Comparison of ENCODE assay signal across 8 mouse cellular contexts in genomic region chr3:89321183-89322130, GRCm38 (mm10). TPM values are rescaled to one million over a fixed set of nuclear protein-coding genes. Genes with fewer than 3 reads are reported as not detected.
DNase-seq lines count a peak whose midpoint lies in the region; ATAC-seq and TF ChIP-seq lines count a peak whose summit lies in the region.

No protein-coding gene starts in this region.

- under 1% methylated on average over 53 of the region's 66 CpGs for WGBS in kidney, embryonic 16.5 days
- under 1% methylated on average over 64 of the region's 66 CpGs for WGBS in embryonic facial prominence, embryonic 12.5 days
- 1% methylated on average over 64 of the region's 66 CpGs for WGBS in midbrain, embryonic 14.5 days

- H3K9ac ChIP-seq in kidney, embryonic 16.5 days (replicated peaks; ENCODE audit: low read length) = peak overlapping the region; percentile 68
- peak overlapping the region; percentile 54 for H3K9ac ChIP-seq in ES-E14 (ENCODE audit: insufficient read depth, low read depth, low read length, poor library complexity, severe bottlenecking)
- H3K9ac ChIP-seq in embryonic facial prominence, embryonic 12.5 days = peak overlapping the region; percentile 71
- peak overlapping the region; percentile 84 for H3K9ac ChIP-seq in midbrain, embryonic 14.5 days (replicated peaks; ENCODE audit: low read length)

- peak; percentile 11; the same call in 1 of the 2 replicates for ATAC-seq in kidney, embryonic 16.5 days (ENCODE audit: low FRiP score, low TSS enrichment)
- 0 out of 2 replicates have a peak, but pooled peaks have one; percentile 3 for ATAC-seq in embryonic facial prominence, embryonic 12.5 days (ENCODE audit: insufficient number of reproducible peaks, insufficient read depth, low FRiP score, low TSS enrichment)
- peak; percentile 16 for ATAC-seq in inflammation-experienced regulatory T-cells, adult 6 months
- ATAC-seq in midbrain, embryonic 14.5 days (ENCODE audit: low FRiP score, low TSS enrichment) = peak; percentile 16; the same call in 1 of the 2 replicates

- peak overlapping the region; percentile 79 for H3K4me2 ChIP-seq in kidney, embryonic 16.5 days (replicated peaks; ENCODE audit: low read depth, low read length)
- peak overlapping the region; percentile 96 for H3K4me2 ChIP-seq in embryonic facial prominence, embryonic 12.5 days (replicated peaks)
- H3K4me2 ChIP-seq in midbrain, embryonic 14.5 days (ENCODE audit: low read length) = peak overlapping the region; percentile 80

- peak overlapping the region; percentile 63 for H3K4me3 ChIP-seq in kidney, embryonic 16.5 days (ENCODE audit: low read length)
- H3K4me3 ChIP-seq in ES-E14 (ENCODE audit: insufficient read depth in 1 of 2, low read depth in 1 of 2, low read length in 2 of 2, poor library complexity in 1 of 2, severe bottlenecking in 1 of 2) = peak overlapping the region; percentile 64 to 76
- H3K4me3 ChIP-seq in embryonic facial prominence, embryonic 12.5 days = peak overlapping the region; percentile 68
- H3K4me3 ChIP-seq in midbrain, embryonic 14.5 days (replicated peaks; ENCODE audit: low read depth, low read length) = peak overlapping the region; percentile 69

- DNase-seq in kidney, adult 11 months = no peak
- DNase-seq in ES-E14 (ENCODE audit: low read depth, low spot score) = no peak
- peak; percentile 68 for DNase-seq in midbrain, embryonic 14.5 days
- DNase-seq in spleen, adult 18-20 months = no peak
- DNase-seq in urinary bladder, adult 2 months (ENCODE audit: low spot score) = no peak

- H3K27me3 ChIP-seq in kidney, embryonic 16.5 days (ENCODE audit: insufficient read depth, low read length) = peaks cover 20% of the 10 kb centered on the region
- H3K27me3 ChIP-seq in embryonic facial prominence, embryonic 12.5 days = peaks cover 51% of the 10 kb centered on the region
- H3K27me3 ChIP-seq in midbrain, embryonic 14.5 days (ENCODE audit: control insufficient read depth, insufficient read depth, low read length) = peaks cover 25% of the 10 kb centered on the region

- no peaks in the 10 kb centered on the region for H3K36me3 ChIP-seq in kidney, embryonic 16.5 days (ENCODE audit: insufficient read depth, low read length)
- no peaks in the 10 kb centered on the region for H3K36me3 ChIP-seq in ES-E14 (ENCODE audit: control insufficient read depth, insufficient read depth, low read length, poor library complexity, severe bottlenecking)
- H3K36me3 ChIP-seq in embryonic facial prominence, embryonic 12.5 days = no peaks in the 10 kb centered on the region
- no peaks in the 10 kb centered on the region for H3K36me3 ChIP-seq in midbrain, embryonic 14.5 days (ENCODE audit: control insufficient read depth, insufficient read depth, low read length)

- in situ Hi-C loops in ES-E14 (cut with MboI; ENCODE audit: low sequenced_read_pairs in 2 of 2, unreplicated experiment in 2 of 2) = no loop called here

- no peak overlapping the region for H3K27ac ChIP-seq in kidney, embryonic 16.5 days (ENCODE audit: low read length)
- no peak overlapping the region for H3K27ac ChIP-seq in ES-E14 (ENCODE audit: insufficient read depth, low read depth, low read length, poor library complexity, severe bottlenecking)
- H3K27ac ChIP-seq in embryonic facial prominence, embryonic 12.5 days = peak overlapping the region; percentile 36; the same call in 1 of the 2 replicates
- H3K27ac ChIP-seq in midbrain, embryonic 14.5 days (replicated peaks; ENCODE audit: low read depth, low read length) = peak overlapping the region; percentile 89

- no peaks in the 10 kb centered on the region for H3K9me3 ChIP-seq in kidney, embryonic 16.5 days (ENCODE audit: low read length)
- H3K9me3 ChIP-seq in ES-E14 (ENCODE audit: control insufficient read depth, insufficient read depth, low read depth, low read length) = no peaks in the 10 kb centered on the region
- H3K9me3 ChIP-seq in embryonic facial prominence, embryonic 12.5 days = no peaks in the 10 kb centered on the region
- H3K9me3 ChIP-seq in midbrain, embryonic 14.5 days (ENCODE audit: control insufficient read depth, low read length) = no peaks in the 10 kb centered on the region

- H3K4me1 ChIP-seq in kidney, embryonic 16.5 days (ENCODE audit: insufficient read depth, low read length) = peaks cover 40% of the 10 kb centered on the region
- peaks cover 0 to 15% of the 10 kb centered on the region in 2 experiments; a peak in 1 of 4 replicates for H3K4me1 ChIP-seq in ES-E14 (ENCODE audit: control insufficient read depth in 2 of 2, insufficient read depth in 2 of 2, low read length in 2 of 2, poor library complexity in 1 of 2)
- peaks cover 47% of the 10 kb centered on the region for H3K4me1 ChIP-seq in embryonic facial prominence, embryonic 12.5 days
- peaks cover 37% of the 10 kb centered on the region for H3K4me1 ChIP-seq in midbrain, embryonic 14.5 days (ENCODE audit: control insufficient read depth, insufficient read depth, low read length)

TF ChIP-seq in ES-E14, 5 proteins besides CTCF, POLR2A, EP300 and RAD21:
- TF ChIP-seq MAFK (IDR thresholded peaks at IDR 0.05; ENCODE audit: insufficient read depth, low read depth, low read length) (no peak), CHD2 (IDR thresholded peaks at IDR 0.05; ENCODE audit: low read depth, low read length) (no peak), ZNF384 (IDR thresholded peaks at IDR 0.05; ENCODE audit: low read depth, low read length) (no peak), HCFC1 (IDR thresholded peaks at IDR 0.05; ENCODE audit: borderline replicate concordance, insufficient read depth, low read length) (no peak), ZC3H11A (IDR thresholded peaks at IDR 0.05; ENCODE audit: borderline replicate concordance, low read depth, low read length) (no peak)

RNA-seq across cellular contexts. Expression of gene Efna3, which starts 1.3 kb away (rescaled TPM):
- 11.5 and 11.8 TPM in 2 replicates for polyA plus RNA-seq in kidney, embryonic 16.5 days (2015; fragmentation: Nextera tagmentation; extraction: Ambion mirVana)
- 7.5 and 12.5 TPM in 2 replicates for total RNA-seq in ES-E14 (2012; rRNA removed)
- polyA plus RNA-seq in embryonic facial prominence, embryonic 12.5 days (2016; fragmentation: Nextera tagmentation; extraction: Ambion mirVana) = 12.8 and 15.8 TPM in 2 replicates
- not detected for polyA plus RNA-seq in inflammation-experienced regulatory T-cells, adult 6 months (2017; shearing (Covaris generic))
- 31.1 and 43.4 TPM in 2 replicates for polyA plus RNA-seq in midbrain, embryonic 14.5 days (2014; fragmentation: Nextera tagmentation; extraction: Ambion mirVana)
- 0.36 and 0.55 TPM in 2 replicates for polyA plus RNA-seq in urinary bladder, adult 2 months (2012; rRNA removed)

RNA-seq across cellular contexts. Expression of gene Efna4, which starts 16.4 kb away (rescaled TPM):
- 29.2 and 31.3 TPM in 2 replicates for polyA plus RNA-seq in kidney, embryonic 16.5 days (2015; fragmentation: Nextera tagmentation; extraction: Ambion mirVana)
- 24.0 and 41.9 TPM in 2 replicates for total RNA-seq in ES-E14 (2012; rRNA removed)
- 47.1 and 48.8 TPM in 2 replicates for polyA plus RNA-seq in embryonic facial prominence, embryonic 12.5 days (2016; fragmentation: Nextera tagmentation; extraction: Ambion mirVana)
- under 1 TPM in 2 of 3 experiments, not detected in 1; 0.49 to 0.59 TPM for polyA plus RNA-seq in inflammation-experienced regulatory T-cells, adult 6 months (2017; shearing (Covaris generic))
- polyA plus RNA-seq in midbrain, embryonic 14.5 days (2014; fragmentation: Nextera tagmentation; extraction: Ambion mirVana) = 5.6 and 5.9 TPM in 2 replicates
- polyA plus RNA-seq in urinary bladder, adult 2 months (2012; rRNA removed) = 3.4 and 3.7 TPM in 2 replicates

RNA-seq across cellular contexts. Expression of gene Adam15, which starts 28.3 kb away (rescaled TPM):
- polyA plus RNA-seq in kidney, embryonic 16.5 days (2015; fragmentation: Nextera tagmentation; extraction: Ambion mirVana) = 107 and 108 TPM in 2 replicates
- 56.3 and 59.1 TPM in 2 replicates for total RNA-seq in ES-E14 (2012; rRNA removed)
- polyA plus RNA-seq in embryonic facial prominence, embryonic 12.5 days (2016; fragmentation: Nextera tagmentation; extraction: Ambion mirVana) = 42.7 and 45.5 TPM in 2 replicates
- 10 to 100 TPM in 2 of 3 experiments, 1 to 10 TPM in 1; 6.8 to 11.1 (median 10.8) TPM for polyA plus RNA-seq in inflammation-experienced regulatory T-cells, adult 6 months (2017; shearing (Covaris generic))
- polyA plus RNA-seq in midbrain, embryonic 14.5 days (2014; fragmentation: Nextera tagmentation; extraction: Ambion mirVana) = 32.2 and 36.2 TPM in 2 replicates
- 96.1 and 101 TPM in 2 replicates for polyA plus RNA-seq in urinary bladder, adult 2 months (2012; rRNA removed)

RNA-seq across cellular contexts. Expression of gene Dcst2, which starts 40.3 kb away (rescaled TPM):
- 0.32 and 0.35 TPM in 2 replicates for polyA plus RNA-seq in kidney, embryonic 16.5 days (2015; fragmentation: Nextera tagmentation; extraction: Ambion mirVana)
- not detected in 2 replicates for total RNA-seq in ES-E14 (2012; rRNA removed)
- polyA plus RNA-seq in embryonic facial prominence, embryonic 12.5 days (2016; fragmentation: Nextera tagmentation; extraction: Ambion mirVana) = 0.13 and 0.38 TPM in 2 replicates
- under 1 TPM in 2 of 3 experiments, not detected in 1; 0.20 to 0.54 TPM for polyA plus RNA-seq in inflammation-experienced regulatory T-cells, adult 6 months (2017; shearing (Covaris generic))
- 0.14 and 0.36 TPM in 2 replicates for polyA plus RNA-seq in midbrain, embryonic 14.5 days (2014; fragmentation: Nextera tagmentation; extraction: Ambion mirVana)
- 0.24 and 0.41 TPM in 2 replicates for polyA plus RNA-seq in urinary bladder, adult 2 months (2012; rRNA removed)

RNA-seq across cellular contexts. Expression of gene Efna1, which starts 40.5 kb away (rescaled TPM):
- polyA plus RNA-seq in kidney, embryonic 16.5 days (2015; fragmentation: Nextera tagmentation; extraction: Ambion mirVana) = 81.9 and 86.7 TPM in 2 replicates
- 2.1 and 9.5 TPM in 2 replicates for total RNA-seq in ES-E14 (2012; rRNA removed)
- 32.6 and 36.1 TPM in 2 replicates for polyA plus RNA-seq in embryonic facial prominence, embryonic 12.5 days (2016; fragmentation: Nextera tagmentation; extraction: Ambion mirVana)
- not detected for polyA plus RNA-seq in inflammation-experienced regulatory T-cells, adult 6 months (2017; shearing (Covaris generic))
- polyA plus RNA-seq in midbrain, embryonic 14.5 days (2014; fragmentation: Nextera tagmentation; extraction: Ambion mirVana) = 5.2 and 8.7 TPM in 2 replicates
- polyA plus RNA-seq in urinary bladder, adult 2 months (2012; rRNA removed) = 41.8 and 43.5 TPM in 2 replicates

Comparison
In these comparisons a context has a peak if more than half of its experiments do, and no peak if none do; other contexts are left out.
1. H3K27ac ChIP-seq: peak in embryonic facial prominence, embryonic 12.5 days (single experiment) and midbrain, embryonic 14.5 days (single experiment); none in kidney, embryonic 16.5 days (single experiment) and ES-E14 (single experiment).
2. Peak in every context shown above with its lines, with median percentiles within 50 percentile points of each other: ATAC-seq, H3K4me2 ChIP-seq, H3K4me3 ChIP-seq and H3K9ac ChIP-seq.